Mouse (Mus musculus) midbrain, embryonic 15.5 days (tissue): ENCODE measurements at regions not wholly inside any gene's neighbourhood (a gene's known extent, or its start where the extent isn't known, plus 50 kb on each side); places are given as distances from the start of the nearest gene placed in this dataset.

ENCODE experiments used
- ATAC-seq: fragments of 200-750 bp; cut with Nextera tagmentation; replicated peaks from 2 replicates; pipeline ENCODE4 v1.8.0; 2017; ENCODE audit warnings: moderate TSS enrichment
- H3K27ac ChIP-seq: fragments of 300-500 bp; sonication (generic); 2 replicates; pipeline ENCODE4 v1.5.1; 2015; ENCODE audit warnings: mild to moderate bottlenecking, inconsistent platforms
- H3K27me3 ChIP-seq: fragments of 300-500 bp; sonication (generic); replicated peaks from 2 replicates; pipeline ENCODE4 v1.6.1; 2015; ENCODE audit warnings: inconsistent platforms
- H3K36me3 ChIP-seq: fragments of 300-500 bp; sonication (generic); replicated peaks from 2 replicates; pipeline ENCODE4 v1.6.1; 2015; ENCODE audit warnings: inconsistent platforms
- H3K4me1 ChIP-seq: fragments of 300-500 bp; sonication (generic); 2 replicates; pipeline ENCODE4 v1.6.1; 2015; ENCODE audit warnings: inconsistent platforms
- H3K4me2 ChIP-seq: fragments of 300-500 bp; sonication (generic); 2 replicates; pipeline ENCODE4 v1.6.1; 2015; ENCODE audit warnings: inconsistent platforms, mild to moderate bottlenecking, moderate library complexity
- H3K4me3 ChIP-seq: fragments of 300-500 bp; sonication (generic); 2 replicates; pipeline ENCODE4 v1.5.1; 2015; ENCODE audit warnings: mild to moderate bottlenecking, inconsistent platforms
- H3K9ac ChIP-seq: fragments of 300-500 bp; sonication (generic); 2 replicates; pipeline ENCODE4 v1.6.1; 2015; ENCODE audit warnings: mild to moderate bottlenecking, inconsistent platforms
- H3K9me3 ChIP-seq: fragments of 300-500 bp; sonication (generic); 2 replicates; pipeline ENCODE4 v1.6.1; 2016; ENCODE audit warnings: inconsistent platforms
- WGBS: fragments of 180-500 bp; shearing (Covaris S2); methylation state at CpG from one replicate; pipeline ENCODE4 v1.1.7; 2015; ENCODE audit warnings: mixed read lengths; 5-methylcytosine and 5-hydroxymethylcytosine counted together

GRCm38 (mm10) chr9:25426941-25427340 is 54.4 kb upstream of the Eepd1 start:
- 89% methylated on average over 1 of the region's 1 CpGs for WGBS
- Histone ChIP-seq H3K4me2 (no peak overlapping the region), H3K36me3 (no peaks in the 10 kb centered on the region), H3K4me3 (no peak overlapping the region), H3K27me3 (no peaks in the 10 kb centered on the region), H3K27ac (no peak overlapping the region), H3K4me1 (no peaks in the 10 kb centered on the region), H3K9ac (no peak overlapping the region), H3K9me3 (no peaks in the 10 kb centered on the region)
- ATAC-seq: no peak

- Histone ChIP-seq H3K4me2 (no peak overlapping the region), H3K4me1 (no peaks in the 10 kb centered on the region), H3K27ac (no peak overlapping the region), H3K4me3 (no peak overlapping the region), H3K27me3 (no peaks in the 10 kb centered on the region), H3K9ac (no peak overlapping the region), H3K36me3 (no peaks in the 10 kb centered on the region), H3K9me3 (no peaks in the 10 kb centered on the region)
- 87% methylated on average over 6 of the region's 6 CpGs for WGBS
- no peak for ATAC-seq
These were observed 51.7 kb upstream of the Eepd1 start for GRCm38 (mm10) chr9:25429450-25430213.
